Mouse (Mus musculus) heart, embryonic 14.5 days (tissue): Measurements from ENCODE around the gene Klhl26. TPM values are rescaled to one million over a fixed set of nuclear protein-coding genes. Genes with fewer than 3 reads are reported as not detected.
"Not testable (repeated sequence)": the region's sequence is repeated elsewhere in the genome, so short reads cannot be mapped to it uniquely, and the experiment has no call there.

Source experiments
- ATAC-seq: fragments of 200-750 bp; cut with Nextera tagmentation; 2 replicates; pipeline ENCODE4 v1.8.0; 2017; ENCODE audit warnings: low read depth, moderate TSS enrichment; ENCODE audit not compliant: insufficient number of reproducible peaks, insufficient read depth, low FRiP score
- H3K27ac ChIP-seq, 2 experiments: fragments of 200-500 bp in 1 of 2; fragments of 300-500 bp in 1 of 2; sonication (generic) in 1 of 2; replicated peaks in 1 of 2; 2 replicates each; pipeline ENCODE4 v1.5.1; 2012 to 2014; ENCODE audit warnings: low read depth in 2 of 2, low read length in 2 of 2, control low read depth in 1 of 2, mild to moderate bottlenecking in 1 of 2, mixed read lengths in 1 of 2; ENCODE audit not compliant: control insufficient read depth in 1 of 2, insufficient read depth in 1 of 2
- H3K27me3 ChIP-seq: fragments of 300-500 bp; sonication (generic); 2 replicates; pipeline ENCODE4 v1.6.1; 2014; ENCODE audit warnings: mild to moderate bottlenecking, low read length, control low read depth; ENCODE audit not compliant: control insufficient read depth, insufficient read depth
- H3K36me3 ChIP-seq: fragments of 300-500 bp; sonication (generic); 2 replicates; pipeline ENCODE4 v1.6.1; 2014; ENCODE audit warnings: mild to moderate bottlenecking, control low read depth, low read length, mixed read lengths; ENCODE audit not compliant: control insufficient read depth, insufficient read depth
- H3K4me1 ChIP-seq, 2 experiments: fragments of 200-500 bp in 1 of 2; fragments of 300-500 bp in 1 of 2; sonication (generic) in 1 of 2; 2 replicates each; pipeline ENCODE4 v1.6.1; 2012 to 2014; ENCODE audit warnings: low read length in 2 of 2, control low read depth in 1 of 2, mixed read lengths in 1 of 2; ENCODE audit not compliant: control insufficient read depth in 2 of 2, insufficient read depth in 2 of 2
- H3K4me2 ChIP-seq: fragments of 300-500 bp; sonication (generic); 2 replicates; pipeline ENCODE4 v1.6.1; 2014; ENCODE audit warnings: mild to moderate bottlenecking, low read length
- H3K4me3 ChIP-seq, 2 experiments: fragments of 200-500 bp in 1 of 2; fragments of 300-500 bp in 1 of 2; sonication (generic) in 1 of 2; 2 replicates each; pipeline ENCODE4 v1.5.1; 2012 to 2014; ENCODE audit warnings: low read length in 2 of 2, mild to moderate bottlenecking in 2 of 2, control low read depth in 1 of 2, low read depth in 1 of 2, moderate library complexity in 1 of 2; ENCODE audit not compliant: control insufficient read depth in 1 of 2, insufficient read depth in 1 of 2
- H3K9ac ChIP-seq: fragments of 300-500 bp; sonication (generic); 2 replicates; pipeline ENCODE4 v1.6.1; 2014; ENCODE audit warnings: mild to moderate bottlenecking, low read length
- H3K9me3 ChIP-seq: fragments of 300-500 bp; sonication (generic); 2 replicates; pipeline ENCODE4 v1.6.1; 2016; ENCODE audit warnings: low read length, control low read depth; ENCODE audit not compliant: control insufficient read depth
- WGBS: fragments of 180-500 bp; shearing (Covaris S2); extraction: QIAGEN DNeasy Blood & Tissue Kit; methylation state at CpG from one replicate; pipeline ENCODE4 v1.1.7; 2014; 5-methylcytosine and 5-hydroxymethylcytosine counted together
- polyA plus RNA-seq: library from polyadenylated mRNA; unstranded; fragments of >200 nt; fragmentation: Nextera tagmentation; extraction: Ambion mirVana; gene quantifications from 2 replicates; pipeline ENCODE4 v1.2.1, GENCODE M21; 2014

Klhl26 gene
- polyA plus RNA-seq, 1 experiment from 2014 or later = 9.8 TPM

DNA sequence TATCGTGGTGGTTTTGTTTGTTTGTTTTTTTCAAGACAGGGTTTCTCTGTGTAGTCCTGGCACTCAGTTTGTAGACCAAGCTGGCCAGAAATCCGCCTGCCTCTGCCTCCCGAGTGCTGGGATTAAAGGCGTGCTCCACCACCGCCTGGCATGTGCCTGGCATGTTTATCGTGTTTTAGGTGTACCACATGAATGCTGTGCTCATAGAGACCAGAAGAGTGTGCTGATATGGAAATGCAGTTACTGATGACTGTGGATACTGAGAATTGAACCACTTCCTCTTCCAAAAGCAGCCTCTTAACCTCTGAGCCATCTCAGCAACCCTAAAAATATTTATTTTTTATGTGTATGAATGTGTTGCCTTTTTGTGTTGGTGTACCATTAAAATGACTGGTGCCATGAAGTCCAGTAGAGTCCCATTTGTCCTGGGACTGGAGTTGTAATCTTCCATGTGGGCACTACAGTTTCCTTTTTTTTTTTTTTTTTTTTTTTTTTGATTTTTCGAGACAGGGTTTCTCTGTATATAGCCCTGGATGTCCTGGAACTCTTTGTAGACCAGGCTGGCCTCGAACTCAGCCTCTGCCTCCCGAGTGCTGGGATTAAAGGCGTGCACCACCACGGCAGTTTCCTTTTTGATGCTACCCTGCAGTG is 35.6 kb upstream of the Klhl26 start:
- no peaks in the 10 kb centered on the region for H3K9me3 ChIP-seq
- 93% methylated on average over 11 of the region's 11 CpGs for WGBS
- no peak overlapping the region for H3K4me2 ChIP-seq
- no peak for ATAC-seq
- H3K9ac ChIP-seq = no peak overlapping the region
- H3K4me3 ChIP-seq = no peak overlapping the region
- peaks cover 7 to 27% of the 10 kb centered on the region in 2 experiments for H3K4me1 ChIP-seq
- H3K27me3 ChIP-seq = no peaks in the 10 kb centered on the region
- no peak overlapping the region for H3K27ac ChIP-seq
- H3K36me3 ChIP-seq = peaks cover 65% of the 10 kb centered on the region

DNA sequence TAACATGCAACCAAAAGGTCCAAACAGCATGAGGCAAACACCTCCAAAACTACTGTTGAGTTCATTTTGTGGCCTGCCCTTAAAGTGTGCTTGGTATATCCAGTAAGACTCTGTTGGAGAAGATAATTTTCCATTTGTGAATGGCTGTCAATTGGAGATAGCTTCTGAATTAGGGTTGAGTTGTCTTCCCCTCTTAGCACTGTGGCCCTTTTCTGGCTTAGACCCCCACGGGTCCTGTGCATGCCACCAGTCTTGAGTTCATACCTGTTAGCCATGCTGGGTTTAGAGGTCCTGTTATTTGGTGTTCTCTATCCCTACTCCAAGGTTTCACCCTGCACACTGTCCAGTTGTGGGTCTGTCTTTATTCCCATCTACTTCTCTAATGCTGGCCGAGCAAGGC is 35.0 kb upstream of the Klhl26 start:
- ATAC-seq = no peak
- Histone ChIP-seq H3K4me2 (peak overlapping the region; percentile 95; the same call in 1 of the 2 replicates), H3K4me3 (no peak overlapping the region), H3K9me3 (no peaks in the 10 kb centered on the region), H3K27ac (no peak overlapping the region), H3K9ac (no peak overlapping the region), H3K27me3 (no peaks in the 10 kb centered on the region), H3K4me1 (peaks cover 7 to 27% of the 10 kb centered on the region in 2 experiments), H3K36me3 (peaks cover 68% of the 10 kb centered on the region)
- WGBS = 96% methylated on average over 2 of the region's 2 CpGs

DNA sequence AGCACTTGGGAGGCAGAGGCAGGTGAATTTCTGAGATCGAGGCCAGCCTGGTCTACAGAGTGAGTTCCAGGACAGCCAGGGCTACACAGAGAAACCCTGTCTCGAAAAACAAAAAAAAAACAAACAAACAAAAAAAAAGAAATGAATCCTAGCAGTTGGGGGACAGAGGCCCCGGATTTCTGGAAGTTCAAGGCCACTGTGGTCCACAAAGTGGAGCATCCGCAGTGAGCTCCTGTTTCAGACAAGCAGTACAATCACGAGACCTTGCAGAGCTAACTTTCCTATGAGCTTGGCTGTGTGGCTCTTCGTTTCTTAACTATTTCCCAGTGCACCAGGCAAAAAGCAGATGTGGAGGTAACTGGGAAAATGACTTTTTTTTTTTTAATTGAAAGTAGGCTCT is 34.4 kb upstream of the Klhl26 start:
- ATAC-seq, H3K27ac ChIP-seq, H3K9me3 ChIP-seq, H3K9ac ChIP-seq, H3K27me3 ChIP-seq: not testable (repeated sequence)
- H3K36me3 ChIP-seq = peaks cover 62% of the 10 kb centered on the region
- H3K4me1 ChIP-seq = peaks cover 7 to 27% of the 10 kb centered on the region in 2 experiments
- WGBS = 87% methylated on average over 6 of the region's 6 CpGs
- peak overlapping the region; percentile 95 for H3K4me2 ChIP-seq
- peak overlapping the region; percentile 91 to 99 for H3K4me3 ChIP-seq

DNA sequence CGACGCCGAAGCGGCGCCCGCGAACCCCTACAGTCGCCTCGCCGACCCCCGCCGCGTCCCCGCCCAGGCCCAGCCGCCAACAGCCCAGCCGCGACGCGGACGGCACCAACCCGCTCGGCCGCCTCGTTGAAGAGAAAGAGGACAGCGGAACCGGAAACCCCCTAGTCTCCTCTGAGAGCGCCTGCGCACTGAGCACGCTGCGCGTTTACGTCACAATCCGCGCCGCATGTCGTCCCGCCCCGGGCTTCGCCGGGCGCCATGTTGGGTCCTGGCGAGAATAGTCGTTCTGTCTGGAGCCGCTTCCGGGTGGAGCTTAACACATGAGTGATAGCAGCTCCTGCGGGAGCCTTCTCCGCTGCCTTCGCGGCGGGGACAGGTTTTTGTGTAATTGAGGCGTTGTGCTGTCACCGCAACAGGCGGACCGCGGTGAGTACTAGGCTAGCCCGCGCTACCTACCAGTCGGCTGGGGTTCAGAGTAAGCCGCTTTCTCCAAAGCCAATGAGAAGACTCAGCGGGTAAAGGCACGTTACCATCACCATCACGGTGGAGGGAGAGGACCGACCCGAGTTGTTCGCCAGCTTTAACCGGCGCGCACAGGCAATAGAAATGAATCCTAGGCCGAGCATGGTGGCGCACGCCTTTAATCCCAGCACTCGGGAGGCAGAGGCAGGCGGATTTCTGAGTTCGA is 33.6 kb upstream of the Klhl26 start, which contains the start of gene Uba52:
TSS of gene Uba52 (minus strand) at position 574 of the 688 bp plus-strand sequence.
- Histone ChIP-seq H3K36me3 (peaks cover 56% of the 10 kb centered on the region), H3K27ac (peak within 1 kb of the TSS; percentile 95), H3K27me3 (no peaks in the 10 kb centered on the region), H3K9me3 (no peaks in the 10 kb centered on the region), H3K4me1 (peaks cover 11 to 34% of the 10 kb centered on the region in 2 experiments), H3K4me3 (peak within 1 kb of the TSS; percentile 91 to 99), H3K9ac (peak within 1 kb of the TSS; percentile 99), H3K4me2 (peak within 1 kb of the TSS; percentile 95)
- ATAC-seq = peak; percentile 80
- WGBS = under 1% methylated on average over 72 of the region's 74 CpGs

DNA sequence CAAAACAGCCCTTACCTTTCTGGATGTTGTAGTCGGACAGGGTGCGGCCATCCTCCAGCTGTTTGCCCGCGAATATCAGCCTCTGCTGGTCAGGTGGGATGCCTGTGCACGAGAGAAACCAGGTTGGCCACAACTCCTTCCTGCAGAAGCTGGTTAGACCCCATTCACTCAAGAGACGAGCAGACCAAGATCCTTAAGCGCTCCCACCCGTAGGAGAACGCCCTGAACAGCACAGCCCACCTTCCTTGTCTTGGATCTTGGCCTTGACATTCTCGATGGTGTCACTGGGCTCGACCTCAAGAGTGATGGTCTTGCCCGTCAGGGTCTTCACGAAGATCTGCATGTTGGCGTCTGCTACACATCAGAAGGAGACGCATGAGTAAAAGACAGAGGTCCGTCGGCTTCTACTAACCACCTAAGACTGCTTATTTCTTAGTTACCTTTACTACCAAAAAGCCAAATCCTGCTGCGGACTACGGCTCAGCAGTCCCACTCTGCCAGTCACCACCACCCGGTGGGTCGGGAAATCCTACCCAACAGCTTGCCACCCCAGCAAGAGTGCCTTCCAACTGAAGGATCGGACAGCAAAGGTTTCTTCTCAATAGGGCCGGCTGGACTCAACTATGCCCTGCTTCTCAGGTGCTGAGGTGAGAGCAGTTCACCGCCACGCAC is 32.6 kb upstream of the Klhl26 start:
- Histone ChIP-seq H3K9ac (peak overlapping the region; percentile 99), H3K36me3 (peaks cover 51% of the 10 kb centered on the region), H3K4me2 (peak overlapping the region; percentile 95), H3K27ac (peak overlapping the region; percentile 70 to 95), H3K4me1 (peaks cover 11 to 40% of the 10 kb centered on the region in 2 experiments), H3K27me3 (no peaks in the 10 kb centered on the region), H3K4me3 (peak overlapping the region; percentile 91 to 99), H3K9me3 (no peaks in the 10 kb centered on the region)
- 7% methylated on average over 25 of the region's 25 CpGs for WGBS
- ATAC-seq = no peak

DNA sequence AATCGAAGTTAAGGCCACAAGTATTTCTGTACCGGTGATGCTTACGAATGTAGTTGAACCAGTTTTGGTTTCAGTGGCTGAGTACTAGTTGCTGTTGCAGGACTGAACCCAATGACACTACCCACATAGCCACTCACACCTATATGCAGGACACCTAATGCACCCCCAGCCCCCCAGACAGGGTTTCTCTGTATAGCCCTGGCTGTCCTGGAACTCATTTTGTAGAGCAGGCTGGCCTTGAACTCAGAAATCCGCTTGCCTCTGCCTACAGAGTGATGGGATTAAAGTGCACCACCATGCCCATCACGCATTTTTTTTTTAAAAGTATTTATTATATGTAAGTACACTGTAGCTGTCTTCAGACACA is 30.2 kb upstream of the Klhl26 start:
- H3K4me2 ChIP-seq = 0 out of 2 replicates have a peak overlapping the region, but pooled peaks have one; percentile 27
- H3K4me3 ChIP-seq = peak overlapping the region in 1 of 2 experiments; percentile 76; a peak in 1 of 4 replicates
- no peak overlapping the region; the same call in 1 of the 2 replicates for H3K9ac ChIP-seq
- peaks cover 40% of the 10 kb centered on the region for H3K36me3 ChIP-seq
- no peak for ATAC-seq
- H3K4me1 ChIP-seq = peaks cover 23 to 43% of the 10 kb centered on the region in 2 experiments
- 60% methylated on average over 5 of the region's 5 CpGs for WGBS
- peak overlapping the region in 1 of 2 experiments; percentile 14; a peak in 1 of 4 replicates for H3K27ac ChIP-seq
- H3K9me3 ChIP-seq = no peaks in the 10 kb centered on the region
- peaks cover 16% of the 10 kb centered on the region for H3K27me3 ChIP-seq

DNA sequence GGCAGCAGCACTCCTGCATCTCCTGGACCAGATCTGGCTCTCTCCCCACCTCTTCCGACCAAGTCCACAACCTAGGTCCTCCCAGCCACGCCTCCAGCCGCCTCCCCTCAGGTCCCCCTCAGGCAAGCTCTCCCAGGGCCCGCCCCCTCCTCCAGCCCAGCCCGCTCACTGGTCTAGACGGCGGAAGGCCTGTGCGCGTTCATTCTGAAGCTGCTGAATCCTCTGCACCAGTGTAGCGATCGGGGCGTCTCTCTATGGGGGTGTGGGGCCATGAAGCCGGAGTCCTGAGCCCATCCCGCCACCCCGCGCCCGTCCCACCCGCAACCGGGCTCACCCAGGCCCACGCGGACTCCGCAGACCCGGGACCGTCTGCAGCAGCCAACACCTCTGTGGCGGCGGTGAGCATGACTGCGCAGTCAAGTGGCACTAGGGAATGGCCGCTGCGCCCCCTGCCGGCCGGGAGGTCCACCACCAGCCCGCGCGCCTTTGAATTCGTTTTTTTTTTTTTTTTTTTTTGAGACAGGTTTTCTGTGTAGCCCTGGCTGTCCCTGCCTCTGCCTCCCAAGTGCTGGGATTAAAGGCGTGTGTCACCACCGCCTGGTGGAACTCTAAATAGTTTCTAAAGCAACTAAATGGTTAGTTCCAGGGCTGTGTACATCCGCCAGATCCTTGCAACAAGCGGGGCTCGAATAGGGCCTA is 29.7 kb upstream of the Klhl26 start, which contains the start of gene Rex1bd:
TSS of gene Rex1bd (minus strand) at position 425 of the 699 bp plus-strand sequence.
- Histone ChIP-seq H3K4me1 (peaks cover 24 to 45% of the 10 kb centered on the region in 2 experiments), H3K4me3 (peak within 1 kb of the TSS; percentile 46 to 76), H3K27ac (peak within 1 kb of the TSS; percentile 14 to 91; a peak in 2 of 4 replicates), H3K36me3 (peaks cover 37% of the 10 kb centered on the region), H3K9me3 (no peaks in the 10 kb centered on the region), H3K9ac (peak within 1 kb of the TSS; percentile 91), H3K27me3 (peaks cover 22% of the 10 kb centered on the region), H3K4me2 (peak within 1 kb of the TSS; percentile 92)
- ATAC-seq = peak; percentile 89
- 2% methylated on average over 40 of the region's 40 CpGs for WGBS
